Mouse (Mus musculus) heart, embryonic 11.5 days (tissue): ENCODE results near the gene A030003K21Rik. TPM values are rescaled to one million over a fixed set of nuclear protein-coding genes. Genes with fewer than 3 reads are reported as not detected.
"Not testable (repeated sequence)": the region's sequence is repeated elsewhere in the genome, so short reads cannot be mapped to it uniquely, and the experiment has no call there.

Experiments used
- ATAC-seq: fragments of 200-750 bp; cut with Nextera tagmentation; replicated peaks from 2 replicates; pipeline ENCODE4 v1.8.0; 2017; ENCODE audit warnings: moderate library complexity; ENCODE audit not compliant: insufficient number of reproducible peaks, low FRiP score, low TSS enrichment
- H3K27ac ChIP-seq: fragments of 300-500 bp; sonication (generic); 2 replicates; pipeline ENCODE4 v1.5.1; 2014; ENCODE audit warnings: mild to moderate bottlenecking, low read depth, low read length
- H3K27me3 ChIP-seq: fragments of 300-500 bp; sonication (generic); 2 replicates; pipeline ENCODE4 v1.6.1; 2014; ENCODE audit warnings: mild to moderate bottlenecking, low read length, mixed read lengths; ENCODE audit not compliant: control insufficient read depth, insufficient read depth
- H3K36me3 ChIP-seq: fragments of 300-500 bp; sonication (generic); 2 replicates; pipeline ENCODE4 v1.6.1; 2014; ENCODE audit warnings: mild to moderate bottlenecking, low read length, moderate library complexity, mixed read lengths; ENCODE audit not compliant: control insufficient read depth, insufficient read depth
- H3K4me1 ChIP-seq: fragments of 300-500 bp; sonication (generic); 2 replicates; pipeline ENCODE4 v1.6.1; 2014; ENCODE audit warnings: low read length; ENCODE audit not compliant: control insufficient read depth, insufficient read depth
- H3K4me2 ChIP-seq: fragments of 300-500 bp; sonication (generic); 2 replicates; pipeline ENCODE4 v1.6.1; 2014; ENCODE audit warnings: mild to moderate bottlenecking, moderate library complexity
- H3K4me3 ChIP-seq: fragments of 300-500 bp; sonication (generic); 2 replicates; pipeline ENCODE4 v1.5.1; 2014; ENCODE audit warnings: low read depth, low read length
- H3K9ac ChIP-seq: fragments of 300-500 bp; sonication (generic); 2 replicates; pipeline ENCODE4 v1.6.1; 2014; ENCODE audit warnings: mild to moderate bottlenecking, low read depth, low read length, moderate library complexity
- H3K9me3 ChIP-seq: fragments of 300-500 bp; sonication (generic); replicated peaks from 2 replicates; pipeline ENCODE4 v1.6.1; 2016; ENCODE audit warnings: low read length; ENCODE audit not compliant: control insufficient read depth
- WGBS: fragments of 180-500 bp; shearing (Covaris S2); extraction: QIAGEN DNeasy Blood & Tissue Kit; methylation state at CpG from one replicate; pipeline ENCODE4 v1.1.7; 2014; ENCODE audit not compliant: insufficient replicate concordance; 5-methylcytosine and 5-hydroxymethylcytosine counted together
- polyA plus RNA-seq: library from polyadenylated mRNA; unstranded; fragments of >200 nt; fragmentation: Nextera tagmentation; extraction: Ambion mirVana; gene quantifications from 2 replicates; pipeline ENCODE4 v1.2.1, GENCODE M21; 2014

Gene A030003K21Rik
- polyA plus RNA-seq, 1 experiment from 2014 or later: not detected

DNA sequence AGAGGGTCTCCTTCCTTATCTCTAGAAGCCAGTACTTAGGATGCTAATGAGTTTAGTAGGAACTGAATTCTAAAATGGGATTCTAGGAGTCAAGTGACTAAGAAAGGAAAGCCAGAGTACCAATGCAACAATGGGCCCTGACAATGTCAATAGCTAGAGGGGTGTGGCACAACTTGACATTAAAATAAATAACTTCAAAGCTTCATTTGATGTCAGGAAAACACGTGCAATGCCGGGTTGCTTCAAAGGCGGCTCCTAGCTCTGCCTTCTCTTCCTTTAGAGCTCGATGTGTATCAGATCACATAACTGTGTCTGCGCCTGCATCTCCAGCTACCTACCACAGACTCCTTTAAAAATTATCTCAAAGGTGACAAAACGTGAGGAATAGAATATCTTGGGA lies 30.7 kb upstream of the A030003K21Rik start:
- WGBS: 43% methylated on average over 6 of the region's 6 CpGs
- H3K9me3 ChIP-seq: no peaks in the 10 kb centered on the region
- no peak overlapping the region for H3K4me3 ChIP-seq
- no peak for ATAC-seq
- H3K9ac ChIP-seq: no peak overlapping the region
- H3K4me1 ChIP-seq: peaks cover 27% of the 10 kb centered on the region
- peak overlapping the region; percentile 34 for H3K4me2 ChIP-seq
- no peaks in the 10 kb centered on the region for H3K27me3 ChIP-seq
- no peaks in the 10 kb centered on the region for H3K36me3 ChIP-seq
- H3K27ac ChIP-seq: peak overlapping the region; percentile 70

DNA sequence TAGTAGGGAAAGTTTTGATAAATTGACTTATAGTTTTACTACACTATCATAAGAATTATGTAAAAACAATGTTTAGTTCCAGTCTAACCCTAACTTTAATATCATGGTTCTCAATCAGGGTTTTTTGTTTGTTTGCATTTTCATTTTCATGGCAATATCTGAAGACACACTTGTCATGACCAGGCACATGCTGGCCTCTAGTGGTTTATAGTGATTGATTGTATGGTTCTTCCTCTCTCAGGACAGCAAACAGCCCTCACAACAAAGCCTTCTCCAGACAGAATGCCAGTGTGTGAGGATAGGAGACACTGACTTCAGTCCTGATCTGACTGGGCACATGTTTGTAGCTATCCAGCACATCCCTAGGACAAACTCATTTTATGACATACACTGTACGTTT lies 30.1 kb upstream of the A030003K21Rik start:
- ATAC-seq: no peak
- H3K4me2 ChIP-seq: no peak overlapping the region
- H3K4me1 ChIP-seq: peaks cover 27% of the 10 kb centered on the region
- no peaks in the 10 kb centered on the region for H3K9me3 ChIP-seq
- H3K27ac ChIP-seq: 0 out of 2 replicates have a peak overlapping the region, but pooled peaks have one; percentile 70
- 74% methylated on average over 1 of the region's 1 CpGs for WGBS
- H3K36me3 ChIP-seq: no peaks in the 10 kb centered on the region
- no peak overlapping the region for H3K4me3 ChIP-seq
- no peaks in the 10 kb centered on the region for H3K27me3 ChIP-seq
- H3K9ac ChIP-seq: no peak overlapping the region

DNA sequence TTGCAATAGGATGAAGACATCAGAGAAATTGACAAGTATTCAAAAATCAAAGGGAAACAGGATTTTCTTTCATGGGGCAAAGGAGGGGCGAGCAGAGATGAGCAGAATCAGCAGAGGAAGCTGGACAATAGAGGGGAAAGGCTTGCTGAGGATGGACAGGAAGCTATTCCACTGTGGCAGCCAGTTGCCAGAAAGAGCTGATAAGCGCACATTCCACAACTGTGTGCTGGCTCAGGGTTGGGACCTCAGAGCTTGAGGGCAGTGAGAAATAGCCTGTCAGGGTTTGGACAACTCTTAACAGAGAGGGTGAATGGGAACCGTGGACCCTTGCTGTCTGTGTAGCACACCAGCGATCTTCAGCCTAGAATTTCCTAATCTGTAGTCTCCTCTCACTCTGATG lies 28.9 kb upstream of the A030003K21Rik start:
- peak overlapping the region; percentile 52 for H3K27ac ChIP-seq
- H3K9ac ChIP-seq: no peak overlapping the region
- H3K27me3 ChIP-seq: no peaks in the 10 kb centered on the region
- peak overlapping the region; percentile 3; the same call in 1 of the 2 replicates for H3K4me2 ChIP-seq
- peaks cover 27% of the 10 kb centered on the region for H3K4me1 ChIP-seq
- no peak overlapping the region for H3K4me3 ChIP-seq
- ATAC-seq: peak; percentile 69
- no peaks in the 10 kb centered on the region for H3K36me3 ChIP-seq
- no peaks in the 10 kb centered on the region for H3K9me3 ChIP-seq
- WGBS: 11% methylated on average over 4 of the region's 4 CpGs

DNA sequence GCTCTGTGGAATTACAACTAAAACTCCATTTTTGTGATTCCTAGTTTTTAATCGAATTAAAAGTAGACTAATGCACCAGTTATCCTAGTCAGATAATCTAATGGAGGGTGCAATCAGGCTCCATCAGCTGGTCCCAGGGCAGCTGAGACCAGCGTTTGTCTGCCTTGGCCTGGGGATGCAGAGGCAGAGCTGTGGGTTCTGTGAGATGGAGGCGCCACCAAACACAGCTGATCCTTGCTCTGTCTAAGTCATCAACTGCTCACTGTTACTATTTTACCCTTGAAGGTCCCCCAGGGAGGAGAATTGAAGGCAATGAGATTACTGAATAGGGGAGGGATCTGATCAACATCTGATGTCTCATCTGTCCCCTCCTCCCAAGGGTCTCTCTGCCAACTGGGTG lies 23.2 kb upstream of the A030003K21Rik start:
- H3K27ac ChIP-seq: no peak overlapping the region
- H3K4me3 ChIP-seq: no peak overlapping the region
- H3K4me1 ChIP-seq: peaks cover 2% of the 10 kb centered on the region; the same call in 1 of the 2 replicates
- no peaks in the 10 kb centered on the region for H3K9me3 ChIP-seq
- WGBS: 73% methylated on average over 3 of the region's 3 CpGs
- H3K27me3 ChIP-seq: no peaks in the 10 kb centered on the region
- H3K9ac ChIP-seq: no peak overlapping the region
- H3K4me2 ChIP-seq: no peak overlapping the region
- no peak for ATAC-seq
- no peaks in the 10 kb centered on the region for H3K36me3 ChIP-seq

DNA sequence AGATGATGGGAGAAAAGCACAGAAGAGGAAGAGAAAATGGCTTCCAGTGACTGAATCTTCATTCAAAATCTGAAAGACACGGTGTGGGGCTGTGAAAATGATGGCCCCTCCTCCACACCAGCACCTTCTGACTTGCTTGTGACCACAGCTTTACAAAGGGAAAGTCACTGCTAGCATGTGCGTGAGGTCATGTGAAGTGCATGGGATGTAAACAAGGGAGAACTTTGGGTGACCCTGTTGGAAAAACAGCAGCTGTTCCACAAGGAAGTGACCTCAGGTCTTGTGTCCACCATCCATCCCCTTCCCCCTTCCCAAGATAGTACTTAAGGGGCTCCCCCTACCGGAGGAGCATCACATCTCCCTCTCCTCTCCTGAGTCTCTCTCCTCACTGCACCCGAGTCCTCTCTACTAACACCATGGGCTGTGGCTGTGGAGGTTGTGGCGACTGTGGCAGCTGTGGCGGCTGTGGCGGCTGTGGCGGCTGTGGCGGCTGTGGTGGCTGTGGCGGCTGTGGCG lies 16.7 kb upstream of the A030003K21Rik start, which contains the start of gene Gm47955:
Gene Gm47955, plus strand, starts transcription at position 417 of the 516 bp plus-strand sequence.
- H3K36me3 ChIP-seq: no peaks in the 10 kb centered on the region
- no peaks in the 10 kb centered on the region for H3K27me3 ChIP-seq
- no peak within 1 kb of the TSS for H3K27ac ChIP-seq
- no peaks in the 10 kb centered on the region for H3K9me3 ChIP-seq
- 75% methylated on average over 11 of the region's 11 CpGs for WGBS
- H3K4me3 ChIP-seq: no peak within 1 kb of the TSS
- ATAC-seq: no peak
- H3K4me1 ChIP-seq: no peaks in the 10 kb centered on the region
- no peak within 1 kb of the TSS for H3K9ac ChIP-seq
- H3K4me2 ChIP-seq: no peak within 1 kb of the TSS

DNA sequence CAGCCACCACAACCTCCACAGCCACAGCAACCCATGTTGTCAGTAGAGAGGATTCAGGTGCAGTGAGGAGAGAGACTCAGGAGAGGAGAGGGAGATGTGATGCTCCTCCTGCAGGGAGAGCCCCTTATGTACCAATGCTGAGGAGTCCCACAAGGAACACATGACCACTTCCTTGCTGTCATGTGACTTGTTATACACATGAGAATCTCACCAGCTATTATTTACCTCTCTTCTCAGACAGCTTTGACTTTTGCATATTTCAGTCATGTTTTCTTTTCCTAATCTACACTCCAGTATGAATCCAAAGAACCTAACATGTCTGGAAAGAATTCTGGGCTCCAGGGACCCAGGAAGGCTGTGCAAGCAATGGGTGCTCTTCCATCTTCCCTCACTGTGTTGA lies 12.7 kb upstream of the A030003K21Rik start, which contains the start of gene Gm7544:
Gene Gm7544, minus strand, starts transcription at position 101 of the 400 bp plus-strand sequence.
- not testable (repeated sequence) for H3K9me3 ChIP-seq, H3K27me3 ChIP-seq, H3K4me1 ChIP-seq, ATAC-seq, H3K36me3 ChIP-seq, H3K27ac ChIP-seq, H3K4me3 ChIP-seq, H3K4me2 ChIP-seq, H3K9ac ChIP-seq

DNA sequence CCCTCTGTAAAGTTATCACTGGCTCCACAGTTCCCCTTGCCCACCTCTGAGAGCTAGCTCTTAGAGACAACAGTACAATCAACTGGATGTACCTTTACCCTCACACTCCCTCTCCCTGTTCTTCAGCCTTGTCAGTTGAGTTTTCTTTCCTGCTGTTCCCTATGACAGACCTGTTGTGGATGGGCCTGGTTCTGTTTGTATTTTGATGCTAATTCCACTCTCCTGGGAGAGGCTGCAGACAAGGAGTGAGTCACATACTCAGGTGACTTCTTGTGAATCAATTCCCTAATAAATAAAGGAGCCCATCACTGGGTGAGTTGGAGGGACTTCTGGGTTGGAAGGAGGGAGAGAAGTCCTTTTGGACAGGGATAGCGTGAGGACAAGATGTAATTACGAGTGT lies 5.4 kb upstream of the A030003K21Rik start:
- Histone ChIP-seq H3K9ac (no peak overlapping the region), H3K27me3 (no peaks in the 10 kb centered on the region), H3K4me2 (no peak overlapping the region), H3K4me1 (no peaks in the 10 kb centered on the region), H3K27ac (no peak overlapping the region), H3K9me3 (no peaks in the 10 kb centered on the region), H3K4me3 (no peak overlapping the region), H3K36me3 (no peaks in the 10 kb centered on the region)
- ATAC-seq: no peak
- WGBS: 80% methylated on average over 2 of the region's 2 CpGs

DNA sequence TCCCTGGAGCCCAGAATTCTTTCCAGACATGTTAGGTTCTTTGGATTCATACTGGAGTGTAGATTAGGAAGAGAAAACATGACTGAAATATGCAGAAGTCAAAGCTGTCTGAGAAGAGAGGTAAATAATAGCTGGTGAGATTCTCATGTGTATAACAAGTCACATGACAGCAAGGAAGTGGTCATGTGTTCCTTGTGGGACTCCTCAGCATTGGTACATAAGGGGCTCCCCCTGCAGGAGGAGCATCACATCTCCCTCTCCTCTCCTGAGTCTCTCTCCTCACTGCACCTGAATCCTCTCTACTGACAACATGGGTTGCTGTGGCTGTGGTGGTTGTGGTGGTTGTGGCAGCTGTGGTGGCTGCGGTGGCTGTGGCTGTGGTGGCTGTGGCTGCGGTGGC lies 2.8 kb upstream of the A030003K21Rik start:
- H3K9me3 ChIP-seq, H3K36me3 ChIP-seq, ATAC-seq, H3K9ac ChIP-seq, H3K4me1 ChIP-seq, H3K27me3 ChIP-seq, H3K4me3 ChIP-seq, H3K27ac ChIP-seq, H3K4me2 ChIP-seq: not testable (repeated sequence)
- 100% methylated on average over 1 of the region's 2 CpGs for WGBS

DNA sequence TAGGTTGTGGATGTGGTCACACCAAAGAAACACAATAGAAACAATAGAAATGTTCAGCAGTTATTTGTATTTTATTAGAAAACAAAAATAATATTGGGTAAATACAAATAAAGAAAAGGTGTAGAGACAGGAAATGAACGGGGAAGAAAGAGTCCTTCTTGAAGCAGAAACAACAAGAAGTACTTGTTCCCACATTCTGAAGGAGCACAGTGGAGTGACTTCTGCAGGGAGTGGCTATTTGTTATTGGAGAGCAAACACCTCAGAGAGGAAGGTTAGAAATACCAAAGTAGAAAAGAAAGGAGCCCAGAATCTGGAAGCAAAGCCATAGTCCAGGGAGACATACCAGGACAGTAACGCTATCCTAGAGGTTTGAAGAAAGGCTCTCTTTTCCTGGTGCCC lies 683 bp downstream of the A030003K21Rik start:
- H3K36me3 ChIP-seq, ATAC-seq, H3K4me3 ChIP-seq, H3K27me3 ChIP-seq, H3K9ac ChIP-seq, H3K4me1 ChIP-seq, H3K27ac ChIP-seq, H3K4me2 ChIP-seq, H3K9me3 ChIP-seq: not testable (repeated sequence)
- WGBS: 83% methylated on average over 1 of the region's 2 CpGs
